Mouse (Mus musculus): ENCODE data around the gene Abca2.

DNA sequence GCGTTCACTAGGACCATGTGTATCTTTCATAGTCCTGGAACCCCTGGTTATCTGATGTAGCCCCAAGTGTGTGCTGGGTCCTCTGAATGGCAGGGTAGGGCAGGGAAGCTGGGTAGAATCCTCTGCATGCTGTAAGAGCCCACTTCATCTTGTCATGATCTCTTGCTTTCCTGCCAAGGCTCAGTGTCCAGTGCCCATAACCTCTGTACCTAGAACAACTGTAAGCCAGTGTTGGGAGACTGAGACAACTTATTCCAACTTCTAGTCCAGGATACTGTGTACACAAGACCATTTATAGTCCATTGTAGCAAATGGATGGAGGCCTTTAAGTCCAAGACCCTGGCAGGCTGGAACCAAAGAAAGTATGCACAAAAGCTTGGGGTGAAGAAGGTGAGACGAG, 36.8 kb downstream of the Abca2 start:
- TF ChIP-seq POLR2A (IDR thresholded peaks at IDR 0.05; ENCODE audit: low read depth, low read length) (no peak), CTCF (IDR thresholded peaks at IDR 0.05; ENCODE audit: extremely low read depth, insufficient read depth, insufficient read length, insufficient replicate concordance) (no peak)

Measured in spleen, adult 2 months (tissue).